Mouse (Mus musculus) G1E-ER4 (cell line): Measurements from ENCODE around the gene Gm15446. TPM values are rescaled to one million over a fixed set of nuclear protein-coding genes. Genes with fewer than 3 reads are reported as not detected.
"Not testable (repeated sequence)": the region's sequence is repeated elsewhere in the genome, so short reads cannot be mapped to it uniquely, and the experiment has no call there.

Experiments
- GATA1 ChIP-seq: IDR thresholded peaks from one replicate; pipeline ENCODE4 v1.8.0; 2012; ENCODE audit warnings: low read length, inconsistent platforms
- polyA plus RNA-seq: library from polyadenylated mRNA; stranded (reverse); fragments of >175 nt; gene quantifications from 2 replicates; pipeline ENCODE4 v1.2.3, GENCODE M21; 2012

The Gm15446 gene
- polyA plus RNA-seq, result 0.13 and 0.26 TPM in 2 replicates

GRCm38 (mm10) chr5:109923261-109924071, at the start of gene Gm15446:
Gene Gm15446, plus strand, starts transcription at chr5:109923400.
- not testable (repeated sequence) for TF ChIP-seq GATA1

DNA sequence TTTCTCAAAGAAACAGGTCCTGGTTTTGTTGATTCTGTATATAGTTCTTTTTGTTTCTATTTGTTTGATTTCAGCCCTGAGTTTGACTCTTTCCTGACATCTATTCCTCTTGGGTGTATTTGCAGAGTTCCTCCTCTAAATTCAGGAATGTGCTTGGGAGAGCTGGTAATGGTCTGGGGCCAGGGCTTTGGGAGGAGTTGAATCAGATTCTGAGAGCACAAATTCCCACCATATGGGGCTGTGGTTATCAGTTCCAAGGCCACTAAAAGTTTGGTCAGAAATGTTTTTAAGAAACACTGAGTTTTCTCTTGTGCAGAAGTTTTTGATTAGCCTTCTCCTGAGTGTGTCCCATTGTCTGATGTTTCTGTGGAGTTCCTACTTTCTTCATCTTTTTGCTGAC, 1.7 kb downstream of the Gm15446 start:
- TF ChIP-seq GATA1, result no peak

DNA sequence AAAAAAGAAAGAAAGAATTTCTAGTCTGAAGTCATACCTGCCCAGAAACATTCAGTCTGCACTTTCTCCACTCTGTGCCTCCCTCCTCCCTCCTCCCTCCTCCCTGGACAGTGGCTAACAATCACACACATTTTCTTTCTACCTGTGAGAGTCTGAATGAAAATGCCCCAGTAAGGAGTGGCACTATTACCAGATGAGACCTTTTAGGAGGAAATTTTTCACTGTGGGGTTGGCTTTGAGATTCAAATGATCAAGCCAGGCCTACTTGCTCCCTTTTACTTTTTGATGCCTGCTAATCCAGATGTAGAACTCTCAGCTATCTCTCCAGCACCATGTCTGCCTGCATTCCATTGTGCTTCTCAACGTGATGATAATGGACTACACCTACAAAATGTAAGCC, 27.1 kb downstream of the Gm15446 start:
- no peak for TF ChIP-seq GATA1

Other genes with a start within 250 kb of the Gm15446 start
- 0.05 and 0.06 TPM in 2 replicates for gene 5430403G16Rik, start 232.4 kb upstream of the Gm15446 start, polyA plus RNA-seq
- 0.09 and 0.31 TPM in 2 replicates for gene 4930522L14Rik, start 171.5 kb upstream of the Gm15446 start, polyA plus RNA-seq
- 0.49 and 0.69 TPM in 2 replicates for gene Zfp932, start 73.1 kb downstream of the Gm15446 start, polyA plus RNA-seq
- 0.03 TPM in 1 of 2 replicates, not detected in the other for gene Gm17655, start 149.1 kb downstream of the Gm15446 start, polyA plus RNA-seq
- 0.04 and 0.13 TPM in 2 replicates for gene Gm35315, start 171.0 kb downstream of the Gm15446 start, polyA plus RNA-seq
- 0.02 TPM in 1 of 2 replicates, not detected in the other for gene Plcxd1, start 176.6 kb downstream of the Gm15446 start, polyA plus RNA-seq
- 37.3 and 43.7 TPM in 2 replicates for gene Gtpbp6, start 184.8 kb downstream of the Gm15446 start, polyA plus RNA-seq
- gene Zfp605, start 186.7 kb downstream of the Gm15446 start, polyA plus RNA-seq, result 0.56 and 0.67 TPM in 2 replicates
- 43.4 and 44.0 TPM in 2 replicates for gene Chfr, start 212.4 kb downstream of the Gm15446 start, polyA plus RNA-seq